Mouse (Mus musculus) lung, embryonic 14.5 days (tissue): ENCODE data around the gene Xylt1. TPM values are rescaled to one million over a fixed set of nuclear protein-coding genes. Genes with fewer than 3 reads are reported as not detected.
A peak's percentile ranks its signal among the peaks of the same experiment; 100 is the strongest.

Experiments
- ATAC-seq: fragments of 200-750 bp; cut with Nextera tagmentation; 2 replicates; pipeline ENCODE4 v1.8.0; 2017; ENCODE audit warnings: mild to moderate bottlenecking, moderate TSS enrichment, moderate library complexity; ENCODE audit not compliant: insufficient read depth
- DNase-seq: peaks from one replicate; pipeline ENCODE4 v3.0.0-alpha.2; 2015
- H3K27ac ChIP-seq: fragments of 300-500 bp; sonication (generic); 2 replicates; pipeline ENCODE4 v1.5.1; 2014; ENCODE audit warnings: low read depth, mild to moderate bottlenecking, moderate library complexity
- H3K27me3 ChIP-seq: fragments of 300-500 bp; sonication (generic); 2 replicates; pipeline ENCODE4 v1.6.1; 2014; ENCODE audit warnings: low read length, control low read depth; ENCODE audit not compliant: insufficient read depth
- H3K36me3 ChIP-seq: fragments of 300-500 bp; sonication (generic); 2 replicates; pipeline ENCODE4 v1.6.1; 2014; ENCODE audit warnings: control low read depth; ENCODE audit not compliant: insufficient read depth
- H3K4me1 ChIP-seq: fragments of 300-500 bp; sonication (generic); 2 replicates; pipeline ENCODE4 v1.6.1; 2014; ENCODE audit warnings: antibody characterized with exemption, control low read depth; ENCODE audit not compliant: insufficient read depth
- H3K4me2 ChIP-seq: fragments of 300-500 bp; sonication (generic); 2 replicates; pipeline ENCODE4 v1.6.1; 2014; ENCODE audit warnings: mild to moderate bottlenecking
- H3K4me3 ChIP-seq: fragments of 300-500 bp; sonication (generic); 2 replicates; pipeline ENCODE4 v1.5.1; 2014; ENCODE audit warnings: low read depth, low read length
- H3K9ac ChIP-seq: fragments of 300-500 bp; sonication (generic); 2 replicates; pipeline ENCODE4 v1.6.1; 2014
- H3K9me3 ChIP-seq: fragments of 300-500 bp; sonication (generic); 2 replicates; pipeline ENCODE4 v1.6.1; 2016; ENCODE audit warnings: low read depth, low read length, control low read depth
- CTCF ChIP-seq: IDR thresholded peaks from 2 replicates; pipeline ENCODE4 v1.5.1; 2016; ENCODE audit warnings: antibody characterized with exemption, low read depth
- WGBS: fragments of 180-500 bp; shearing (Covaris S2); extraction: QIAGEN DNeasy Blood & Tissue Kit; methylation state at CpG from one replicate; pipeline ENCODE4 v1.1.7; 2014; 5-methylcytosine and 5-hydroxymethylcytosine counted together
- polyA plus RNA-seq: library from polyadenylated mRNA; unstranded; fragments of >200 nt; fragmentation: Nextera tagmentation; extraction: Ambion mirVana; gene quantifications from 2 replicates; pipeline ENCODE4 v1.2.1, GENCODE M21; 2014

Gene Xylt1
- polyA plus RNA-seq, 1 experiment from 2014 or later: 1.0 TPM

DNA sequence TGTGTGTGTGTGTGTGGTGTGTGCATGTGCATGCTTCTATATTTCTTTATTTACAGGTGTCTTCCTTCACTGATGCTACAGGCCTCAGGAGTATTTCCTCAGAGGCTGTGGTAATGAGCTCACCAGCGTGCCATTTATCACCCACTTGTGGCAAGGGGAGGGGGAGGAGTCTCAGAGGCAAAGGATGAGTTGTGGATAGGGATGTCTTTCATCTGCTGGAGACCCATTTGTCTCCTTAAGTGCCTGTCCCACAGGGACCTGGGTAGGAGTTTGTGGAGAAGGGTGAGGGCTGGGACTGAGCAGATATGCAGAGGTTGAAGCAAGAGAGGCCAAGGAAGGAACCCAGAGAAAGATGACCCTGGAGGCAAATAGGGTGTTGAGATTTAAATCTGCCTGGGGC lies 160.3 kb downstream of the Xylt1 start:
- Histone ChIP-seq H3K36me3 (no peaks in the 10 kb centered on the region), H3K4me2 (no peak overlapping the region), H3K4me1 (no peaks in the 10 kb centered on the region), H3K27ac (no peak overlapping the region), H3K9me3 (no peaks in the 10 kb centered on the region), H3K27me3 (no peaks in the 10 kb centered on the region), H3K4me3 (no peak overlapping the region), H3K9ac (no peak overlapping the region)
- no peak for ATAC-seq
- WGBS: 30% methylated on average over 1 of the region's 1 CpGs
- no peak for TF ChIP-seq CTCF
- DNase-seq: no peak

DNA sequence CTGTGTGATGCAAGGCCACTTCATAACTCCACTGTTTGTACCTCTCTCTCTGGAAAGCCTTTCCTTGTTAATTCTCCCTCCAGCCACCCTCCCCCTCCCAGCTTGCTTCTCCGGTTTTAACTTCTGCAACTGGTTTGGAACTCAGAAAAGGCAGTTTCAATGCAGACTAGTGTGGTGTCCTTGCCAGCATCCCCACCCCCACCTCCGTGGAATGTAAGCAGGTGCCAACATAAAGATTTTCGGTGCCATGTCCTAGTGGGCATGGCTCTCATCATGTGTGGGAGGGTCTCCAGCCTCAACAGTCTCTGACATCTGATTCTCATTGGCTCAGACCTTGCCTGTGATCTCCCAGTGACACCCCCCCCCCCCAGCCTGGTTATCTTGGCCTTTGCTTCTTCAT lies 160.9 kb downstream of the Xylt1 start:
- Histone ChIP-seq H3K36me3 (no peaks in the 10 kb centered on the region), H3K27ac (no peak overlapping the region), H3K27me3 (no peaks in the 10 kb centered on the region), H3K4me1 (no peaks in the 10 kb centered on the region), H3K4me2 (no peak overlapping the region), H3K4me3 (no peak overlapping the region), H3K9me3 (no peaks in the 10 kb centered on the region), H3K9ac (no peak overlapping the region)
- no peak for ATAC-seq
- TF ChIP-seq CTCF: no peak
- no peak for DNase-seq
- 61% methylated on average over 3 of the region's 3 CpGs for WGBS

DNA sequence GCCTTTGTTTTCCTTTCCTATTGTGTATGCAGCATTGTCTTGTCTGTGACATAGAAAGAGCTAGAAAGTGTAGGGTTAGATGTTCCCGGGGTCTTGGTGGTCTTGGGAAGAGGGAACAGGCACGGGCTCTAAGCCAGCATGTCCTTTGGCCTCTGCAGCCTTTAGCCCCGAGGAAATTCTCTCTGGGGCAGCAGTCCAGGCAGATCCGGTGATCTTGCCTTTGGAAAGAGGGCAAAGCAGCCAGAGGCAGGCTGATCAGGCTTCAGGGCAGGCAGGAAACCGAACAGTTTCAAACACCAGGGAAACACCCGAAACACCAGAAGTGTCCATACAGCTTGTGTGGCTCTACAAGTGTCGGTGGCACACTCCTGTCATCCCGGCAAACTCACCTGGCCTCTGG lies 162.3 kb downstream of the Xylt1 start:
- ATAC-seq: no peak
- Histone ChIP-seq H3K9ac (no peak overlapping the region), H3K9me3 (no peaks in the 10 kb centered on the region), H3K27ac (no peak overlapping the region), H3K4me3 (no peak overlapping the region), H3K4me2 (no peak overlapping the region), H3K27me3 (no peaks in the 10 kb centered on the region), H3K4me1 (no peaks in the 10 kb centered on the region), H3K36me3 (no peaks in the 10 kb centered on the region)
- no peak for DNase-seq
- WGBS: 61% methylated on average over 8 of the region's 8 CpGs
- TF ChIP-seq CTCF: no peak

- H3K9me3 ChIP-seq: no peaks in the 10 kb centered on the region
- TF ChIP-seq CTCF: no peak
- H3K4me1 ChIP-seq: no peaks in the 10 kb centered on the region
- ATAC-seq (no peak), DNase-seq (no peak)
- no peaks in the 10 kb centered on the region for H3K27me3 ChIP-seq
- H3K27ac ChIP-seq: no peak overlapping the region
- no peak overlapping the region for H3K4me2 ChIP-seq
- H3K4me3 ChIP-seq: no peak overlapping the region
- whole genome bisulfite sequencing: 28% methylated on average over 2 of the region's 2 CpGs
- no peaks in the 10 kb centered on the region for H3K36me3 ChIP-seq
- H3K9ac ChIP-seq: no peak overlapping the region
Measured at GRCm38 (mm10) chr7:117544126-117544525, 163.3 kb downstream of the Xylt1 start.

DNA sequence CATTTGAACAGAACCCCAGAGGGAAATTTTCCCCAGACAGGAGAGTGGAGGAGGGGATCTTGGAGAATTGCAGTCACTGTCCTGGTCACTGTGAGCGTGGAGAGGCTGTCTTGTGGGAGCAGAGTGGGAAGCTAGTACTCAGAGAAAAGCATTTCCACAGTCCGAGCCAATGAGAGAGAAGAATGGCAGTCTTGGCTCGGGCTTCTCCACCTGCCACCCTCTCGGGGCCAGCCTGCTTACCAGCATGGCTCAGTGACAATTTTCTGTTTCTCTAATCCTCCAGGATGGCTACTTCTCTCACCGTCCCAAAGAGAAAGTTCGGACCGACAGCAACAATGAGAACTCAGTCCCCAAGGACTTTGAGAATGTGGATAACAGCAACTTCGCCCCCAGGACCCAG lies 167.5 kb downstream of the Xylt1 start:
- Histone ChIP-seq H3K27me3 (no peaks in the 10 kb centered on the region), H3K4me3 (no peak overlapping the region), H3K36me3 (no peaks in the 10 kb centered on the region), H3K4me1 (no peaks in the 10 kb centered on the region), H3K4me2 (no peak overlapping the region), H3K27ac (no peak overlapping the region), H3K9me3 (no peaks in the 10 kb centered on the region), H3K9ac (no peak overlapping the region)
- TF ChIP-seq CTCF: no peak
- ATAC-seq (no peak), DNase-seq (no peak)
- WGBS: 77% methylated on average over 8 of the region's 8 CpGs

DNA sequence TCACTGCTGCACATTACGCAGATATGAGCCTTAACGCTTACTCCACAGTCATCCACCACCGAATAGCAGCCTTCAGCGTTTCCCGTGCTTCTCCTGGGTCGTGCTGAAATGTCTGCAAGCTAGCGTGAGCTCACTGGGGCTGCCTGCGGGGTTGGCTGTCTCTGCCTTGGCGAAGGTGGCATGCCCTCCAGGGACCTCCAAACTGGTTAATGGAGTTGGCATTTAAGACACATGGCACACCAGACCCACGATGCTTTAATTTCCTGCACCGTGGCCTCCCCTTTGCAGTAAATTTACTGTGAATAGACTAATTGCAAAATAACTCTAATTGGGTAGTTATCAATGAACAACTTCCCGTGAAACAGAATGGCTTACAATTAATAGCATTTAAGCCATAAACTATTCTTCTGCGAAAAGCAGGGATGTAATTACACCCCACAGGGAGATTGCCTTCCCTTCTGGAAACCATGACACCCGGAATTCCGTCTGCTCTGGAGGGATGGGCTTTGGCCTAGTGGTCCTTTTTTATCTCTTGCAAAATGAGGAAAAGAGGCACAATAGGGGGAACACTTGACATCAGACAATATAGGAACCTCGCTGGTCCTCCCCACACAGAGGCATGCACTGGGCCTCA lies 170.3 kb downstream of the Xylt1 start:
- Histone ChIP-seq H3K4me2 (no peak overlapping the region), H3K9ac (no peak overlapping the region), H3K36me3 (no peaks in the 10 kb centered on the region), H3K27me3 (no peaks in the 10 kb centered on the region), H3K4me1 (peaks cover 5% of the 10 kb centered on the region; the same call in 1 of the 2 replicates), H3K9me3 (no peaks in the 10 kb centered on the region), H3K4me3 (no peak overlapping the region), H3K27ac (no peak overlapping the region)
- ATAC-seq: no peak
- no peak for TF ChIP-seq CTCF
- WGBS: 80% methylated on average over 16 of the region's 16 CpGs
- no peak for DNase-seq

GRCm38 (mm10) chr7:117553228-117553627 lies 172.4 kb downstream of the Xylt1 start:
- Histone ChIP-seq H3K9me3 (no peaks in the 10 kb centered on the region), H3K9ac (no peak overlapping the region), H3K4me2 (no peak overlapping the region), H3K4me1 (peaks cover 5% of the 10 kb centered on the region; the same call in 1 of the 2 replicates), H3K27ac (no peak overlapping the region), H3K36me3 (no peaks in the 10 kb centered on the region), H3K27me3 (no peaks in the 10 kb centered on the region), H3K4me3 (no peak overlapping the region)
- ATAC-seq (no peak), DNase-seq (peak; percentile 17)
- 55% methylated on average over 12 of the region's 12 CpGs for WGBS
- TF ChIP-seq CTCF: no peak
